Mouse (Mus musculus): ENCODE data around the gene Tmem9. TPM values are rescaled to one million over a fixed set of nuclear protein-coding genes. Genes with fewer than 3 reads are reported as not detected.
A peak's percentile ranks its signal among the peaks of the same experiment; 100 is the strongest.

Gene Tmem9
- polyA plus RNA-seq, 1 experiment from 2014 or later: 212 TPM

DNA sequence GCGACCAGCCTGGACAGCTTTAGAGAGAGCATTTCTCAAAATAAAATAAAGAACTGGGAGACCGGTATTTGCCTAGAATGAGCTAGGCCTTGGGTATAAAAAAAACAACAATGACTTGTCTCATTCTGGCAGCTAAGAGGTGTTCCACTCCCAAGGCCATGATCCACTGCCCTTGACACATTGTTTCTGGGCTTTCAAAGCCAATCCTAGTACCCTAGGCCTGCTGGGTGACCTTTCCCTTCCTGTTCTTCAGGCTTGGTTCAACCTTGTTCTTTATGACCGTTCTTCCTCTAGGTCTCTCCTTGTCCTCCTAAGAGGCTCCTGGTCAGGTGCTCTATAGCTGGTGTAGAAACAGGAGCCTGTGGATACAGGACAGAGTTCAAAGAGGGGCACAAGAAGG is 35.4 kb upstream of the Tmem9 start:
- WGBS: 83% methylated on average over 3 of the region's 3 CpGs
- no peak for ATAC-seq

GRCm38 (mm10) chr1:135984105-135984504 is 23.8 kb upstream of the Tmem9 start:
- ATAC-seq: no peak
- 38% methylated on average over 5 of the region's 5 CpGs for WGBS

More for the DNA sequence above, 35.4 kb upstream of the Tmem9 start:
- no peak overlapping the region for H3K9ac ChIP-seq (ENCODE audit: low read depth, low read length)
- H3K27ac ChIP-seq (ENCODE audit: low read depth, low read length): no peak overlapping the region
- H3K27me3 ChIP-seq (replicated peaks; ENCODE audit: control insufficient read depth, insufficient read depth, low read length): no peaks in the 10 kb centered on the region
- H3K4me2 ChIP-seq (replicated peaks; ENCODE audit: low read depth): no peak overlapping the region
- no peaks in the 10 kb centered on the region for H3K4me1 ChIP-seq (replicated peaks; ENCODE audit: control insufficient read depth, insufficient read depth, low read length)
- no peaks in the 10 kb centered on the region for H3K36me3 ChIP-seq (ENCODE audit: control insufficient read depth, insufficient read depth)
- TF ChIP-seq CTCF (IDR thresholded peaks at IDR 0.05; ENCODE audit: low read depth): no peak
- H3K4me3 ChIP-seq (ENCODE audit: low read depth, low read length): no peak overlapping the region
- H3K9me3 ChIP-seq (ENCODE audit: control insufficient read depth): no peaks in the 10 kb centered on the region

DNA sequence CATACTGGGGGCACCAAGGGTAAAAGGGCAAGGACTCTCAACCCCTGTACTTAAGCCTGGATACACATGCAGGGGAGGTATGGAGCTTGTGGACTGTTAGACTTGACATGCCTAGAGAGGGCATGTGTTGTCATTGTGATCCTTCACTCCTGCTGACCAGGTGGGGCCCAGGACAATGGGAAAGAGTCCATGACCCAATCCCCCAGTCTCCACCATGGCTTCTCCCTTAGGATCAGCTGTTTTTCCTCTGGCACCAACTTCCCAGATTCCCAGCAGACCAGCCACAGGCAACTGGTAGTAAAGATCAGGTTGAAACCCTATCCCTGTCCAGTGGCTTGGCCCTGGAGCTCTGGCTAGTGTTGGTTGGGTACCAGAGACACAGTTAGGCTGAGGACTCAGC is 18.1 kb upstream of the Tmem9 start:
- TF ChIP-seq CTCF (IDR thresholded peaks at IDR 0.05; ENCODE audit: low read depth): no peak
- H3K9me3 ChIP-seq (ENCODE audit: control insufficient read depth): no peaks in the 10 kb centered on the region
- no peaks in the 10 kb centered on the region for H3K4me1 ChIP-seq (replicated peaks; ENCODE audit: control insufficient read depth, insufficient read depth, low read length)
- H3K27me3 ChIP-seq (replicated peaks; ENCODE audit: control insufficient read depth, insufficient read depth, low read length): no peaks in the 10 kb centered on the region
- H3K27ac ChIP-seq (ENCODE audit: low read depth, low read length): no peak overlapping the region
- H3K4me3 ChIP-seq (ENCODE audit: low read depth, low read length): no peak overlapping the region
- H3K9ac ChIP-seq (ENCODE audit: low read depth, low read length): no peak overlapping the region
- no peaks in the 10 kb centered on the region for H3K36me3 ChIP-seq (ENCODE audit: control insufficient read depth, insufficient read depth)
- no peak overlapping the region for H3K4me2 ChIP-seq (replicated peaks; ENCODE audit: low read depth)
- no peak for ATAC-seq

More at GRCm38 (mm10) chr1:135984105-135984504, 23.8 kb upstream of the Tmem9 start:
- Histone ChIP-seq H3K27me3 (replicated peaks; ENCODE audit: control insufficient read depth, insufficient read depth, low read length) (no peaks in the 10 kb centered on the region), H3K4me3 (ENCODE audit: low read depth, low read length) (no peak overlapping the region), H3K4me1 (replicated peaks; ENCODE audit: control insufficient read depth, insufficient read depth, low read length) (no peaks in the 10 kb centered on the region), H3K27ac (ENCODE audit: low read depth, low read length) (no peak overlapping the region), H3K36me3 (ENCODE audit: control insufficient read depth, insufficient read depth) (no peaks in the 10 kb centered on the region), H3K9ac (ENCODE audit: low read depth, low read length) (no peak overlapping the region), H3K4me2 (replicated peaks; ENCODE audit: low read depth) (no peak overlapping the region), H3K9me3 (ENCODE audit: control insufficient read depth) (no peaks in the 10 kb centered on the region)
- no peak for TF ChIP-seq CTCF (IDR thresholded peaks at IDR 0.05; ENCODE audit: low read depth)

- Histone ChIP-seq H3K27me3 (replicated peaks; ENCODE audit: control insufficient read depth, insufficient read depth, low read length) (no peaks in the 10 kb centered on the region), H3K27ac (ENCODE audit: low read depth, low read length) (no peak overlapping the region; the same call in 1 of the 2 replicates), H3K4me2 (replicated peaks; ENCODE audit: low read depth) (no peak overlapping the region), H3K4me1 (replicated peaks; ENCODE audit: control insufficient read depth, insufficient read depth, low read length) (no peaks in the 10 kb centered on the region), H3K9me3 (ENCODE audit: control insufficient read depth) (no peaks in the 10 kb centered on the region), H3K36me3 (ENCODE audit: control insufficient read depth, insufficient read depth) (no peaks in the 10 kb centered on the region), H3K4me3 (ENCODE audit: low read depth, low read length) (no peak overlapping the region), H3K9ac (ENCODE audit: low read depth, low read length) (no peak overlapping the region)
- WGBS: 54% methylated on average over 4 of the region's 4 CpGs
- ATAC-seq: peak; percentile 57
- no peak for TF ChIP-seq CTCF (IDR thresholded peaks at IDR 0.05; ENCODE audit: low read depth)
These were observed 14.5 kb upstream of the Tmem9 start for GRCm38 (mm10) chr1:135993470-135993869.

- Histone ChIP-seq H3K4me3 (ENCODE audit: low read depth, low read length) (no peak overlapping the region), H3K36me3 (ENCODE audit: control insufficient read depth, insufficient read depth) (no peaks in the 10 kb centered on the region), H3K9ac (ENCODE audit: low read depth, low read length) (no peak overlapping the region), H3K27ac (ENCODE audit: low read depth, low read length) (peak overlapping the region; percentile 60), H3K4me2 (replicated peaks; ENCODE audit: low read depth) (no peak overlapping the region), H3K9me3 (ENCODE audit: control insufficient read depth) (no peaks in the 10 kb centered on the region), H3K27me3 (replicated peaks; ENCODE audit: control insufficient read depth, insufficient read depth, low read length) (no peaks in the 10 kb centered on the region), H3K4me1 (replicated peaks; ENCODE audit: control insufficient read depth, insufficient read depth, low read length) (no peaks in the 10 kb centered on the region)
- 34% methylated on average over 7 of the region's 7 CpGs for WGBS
- ATAC-seq: peak; percentile 48
- no peak for TF ChIP-seq CTCF (IDR thresholded peaks at IDR 0.05; ENCODE audit: low read depth)
These were observed 10.4 kb upstream of the Tmem9 start for GRCm38 (mm10) chr1:135997537-135997936.

- 53% methylated on average over 8 of the region's 8 CpGs for WGBS
- no peak overlapping the region for H3K9ac ChIP-seq (ENCODE audit: low read depth, low read length)
- ATAC-seq: no peak
- H3K4me2 ChIP-seq (replicated peaks; ENCODE audit: low read depth): no peak overlapping the region
- H3K4me3 ChIP-seq (ENCODE audit: low read depth, low read length): no peak overlapping the region
- H3K27ac ChIP-seq (ENCODE audit: low read depth, low read length): no peak overlapping the region
- H3K36me3 ChIP-seq (ENCODE audit: control insufficient read depth, insufficient read depth): no peaks in the 10 kb centered on the region
- no peaks in the 10 kb centered on the region for H3K4me1 ChIP-seq (replicated peaks; ENCODE audit: control insufficient read depth, insufficient read depth, low read length)
- TF ChIP-seq CTCF (IDR thresholded peaks at IDR 0.05; ENCODE audit: low read depth): no peak
- no peaks in the 10 kb centered on the region for H3K27me3 ChIP-seq (replicated peaks; ENCODE audit: control insufficient read depth, insufficient read depth, low read length)
- no peaks in the 10 kb centered on the region for H3K9me3 ChIP-seq (ENCODE audit: control insufficient read depth)
These were observed 8.1 kb upstream of the Tmem9 start for GRCm38 (mm10) chr1:135999720-136000287.

GRCm38 (mm10) chr1:136001438-136001837 is 6.5 kb upstream of the Tmem9 start:
- no peaks in the 10 kb centered on the region for H3K36me3 ChIP-seq (ENCODE audit: control insufficient read depth, insufficient read depth)
- H3K9ac ChIP-seq (ENCODE audit: low read depth, low read length): no peak overlapping the region
- H3K4me2 ChIP-seq (replicated peaks; ENCODE audit: low read depth): no peak overlapping the region
- no peaks in the 10 kb centered on the region for H3K4me1 ChIP-seq (replicated peaks; ENCODE audit: control insufficient read depth, insufficient read depth, low read length)
- H3K27me3 ChIP-seq (replicated peaks; ENCODE audit: control insufficient read depth, insufficient read depth, low read length): no peaks in the 10 kb centered on the region
- TF ChIP-seq CTCF (IDR thresholded peaks at IDR 0.05; ENCODE audit: low read depth): no peak
- 62% methylated on average over 2 of the region's 2 CpGs for WGBS
- peak overlapping the region; percentile 65 for H3K27ac ChIP-seq (ENCODE audit: low read depth, low read length)
- H3K4me3 ChIP-seq (ENCODE audit: low read depth, low read length): no peak overlapping the region
- ATAC-seq: peak; percentile 87
- no peaks in the 10 kb centered on the region for H3K9me3 ChIP-seq (ENCODE audit: control insufficient read depth)

Data from intestine, postnatal 0 days (tissue).